Mouse (Mus musculus): ENCODE measurements around the gene Dot1l. TPM values are rescaled to one million over a fixed set of nuclear protein-coding genes. Genes with fewer than 3 reads are reported as not detected.

Gene Dot1l
- polyA plus RNA-seq, 1 experiment, result 22.4 TPM

DNA sequence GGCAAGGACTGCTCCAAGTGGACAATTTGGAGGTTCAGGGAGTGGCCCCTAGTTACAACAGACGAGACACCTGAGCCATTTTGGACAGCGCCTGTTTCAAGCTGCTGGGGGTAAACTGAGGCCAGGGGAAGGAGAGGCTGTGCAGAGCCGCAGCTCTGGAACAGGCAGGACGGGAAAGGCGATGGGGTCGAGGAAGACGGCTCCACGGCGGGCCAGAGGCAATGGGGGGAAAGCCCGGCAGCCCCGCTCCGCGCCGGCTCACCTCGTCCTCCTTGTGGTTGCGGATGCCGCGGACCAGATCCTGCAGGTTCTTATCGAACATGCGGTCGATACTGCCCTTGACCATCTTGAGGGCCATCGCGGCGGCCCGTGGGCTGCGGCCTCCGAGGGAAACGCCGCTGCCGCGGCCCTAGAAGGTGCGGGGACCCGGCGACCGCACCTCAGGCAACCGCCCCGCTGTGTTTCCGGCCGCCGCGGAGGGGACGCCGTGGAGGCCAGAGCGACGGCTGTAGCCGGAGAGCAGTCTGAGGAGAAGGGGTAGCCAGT is 13.3 kb upstream of the Dot1l start:
- Histone ChIP-seq H3K4me1 (ENCODE audit: control insufficient read depth, insufficient read depth, low read length) (peaks cover 4% of the 10 kb centered on the region), H3K4me3 (ENCODE audit: insufficient read depth, low read length) (peak overlapping the region; percentile 100), H3K27ac (ENCODE audit: insufficient read depth, low read length) (0 out of 2 replicates have a peak overlapping the region, but pooled peaks have one; percentile 4)
- TF ChIP-seq POLR2A (IDR thresholded peaks at IDR 0.05; ENCODE audit: low read depth, low read length) (no peak), CTCF (IDR thresholded peaks at IDR 0.05; ENCODE audit: borderline replicate concordance, insufficient read depth, low read length) (no peak)

- peaks cover 4% of the 10 kb centered on the region for H3K4me1 ChIP-seq (ENCODE audit: control insufficient read depth, insufficient read depth, low read length)
- H3K4me3 ChIP-seq (ENCODE audit: insufficient read depth, low read length), result peak within 1 kb of the TSS; percentile 100
- TF ChIP-seq CTCF (IDR thresholded peaks at IDR 0.05; ENCODE audit: borderline replicate concordance, insufficient read depth, low read length), result no peak
- peak; percentile 66 for TF ChIP-seq POLR2A (IDR thresholded peaks at IDR 0.05; ENCODE audit: low read depth, low read length)
- H3K27ac ChIP-seq (ENCODE audit: insufficient read depth, low read length), result peak within 1 kb of the TSS; percentile 53
These were observed 12.6 kb upstream of the Dot1l start, which contains the start of gene Ap3d1 for GRCm38 (mm10) chr10:80742180-80742978. Gene Ap3d1, minus strand, starts transcription at chr10:80742264.

- peaks cover 4% of the 10 kb centered on the region for H3K4me1 ChIP-seq (ENCODE audit: control insufficient read depth, insufficient read depth, low read length)
- TF ChIP-seq POLR2A (IDR thresholded peaks at IDR 0.05; ENCODE audit: low read depth, low read length) (no peak), CTCF (IDR thresholded peaks at IDR 0.05; ENCODE audit: borderline replicate concordance, insufficient read depth, low read length) (no peak)
- H3K27ac ChIP-seq (ENCODE audit: insufficient read depth, low read length), result no peak overlapping the region
- H3K4me3 ChIP-seq (ENCODE audit: insufficient read depth, low read length), result no peak overlapping the region
These were observed 10.7 kb upstream of the Dot1l start for GRCm38 (mm10) chr10:80744262-80744661.

DNA sequence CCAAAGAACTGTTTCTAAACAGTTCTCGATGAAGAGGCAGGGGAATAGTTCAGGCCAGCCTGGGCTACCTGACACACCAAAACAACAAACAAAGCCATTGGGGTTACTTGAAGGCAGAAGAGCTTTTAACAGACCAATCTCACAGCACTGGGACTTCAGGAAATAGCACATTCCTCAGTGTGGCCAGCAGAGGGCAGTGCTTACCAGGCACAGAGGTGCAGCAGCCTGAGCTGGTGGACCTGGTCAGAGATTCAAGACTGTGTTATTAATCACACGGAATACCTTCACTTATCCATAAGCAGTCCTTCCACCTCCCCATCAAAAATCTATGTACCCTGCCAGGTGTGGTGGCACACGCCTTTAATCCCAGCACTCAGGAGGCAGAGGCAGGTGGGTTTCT is 7.6 kb upstream of the Dot1l start:
- Histone ChIP-seq H3K4me1 (ENCODE audit: control insufficient read depth, insufficient read depth, low read length) (peaks cover 3% of the 10 kb centered on the region; the same call in 1 of the 2 replicates), H3K4me3 (ENCODE audit: insufficient read depth, low read length) (no peak overlapping the region), H3K27ac (ENCODE audit: insufficient read depth, low read length) (no peak overlapping the region)
- TF ChIP-seq CTCF (IDR thresholded peaks at IDR 0.05; ENCODE audit: borderline replicate concordance, insufficient read depth, low read length) (peak; percentile 99), POLR2A (IDR thresholded peaks at IDR 0.05; ENCODE audit: low read depth, low read length) (no peak)

DNA sequence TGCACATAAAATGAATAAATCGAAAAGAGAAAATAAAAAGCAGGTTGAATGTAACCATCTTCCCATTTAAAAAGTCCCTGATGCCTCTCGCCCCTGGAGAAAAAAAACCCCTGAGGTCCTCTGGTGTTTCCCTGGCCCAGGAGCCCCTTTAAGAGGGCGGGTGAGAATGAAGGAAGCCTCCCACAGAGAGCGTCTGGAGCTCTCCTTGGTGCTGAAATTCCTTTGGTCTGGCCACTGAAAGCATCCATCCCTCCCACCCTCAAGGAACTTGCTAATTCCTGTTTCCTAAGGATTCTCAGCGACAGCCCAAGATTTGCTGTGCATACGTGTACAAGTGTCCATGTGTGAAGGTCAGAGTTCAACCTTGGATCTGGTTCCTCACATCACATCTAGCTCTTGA is 6.4 kb upstream of the Dot1l start:
- TF ChIP-seq CTCF (IDR thresholded peaks at IDR 0.05; ENCODE audit: borderline replicate concordance, insufficient read depth, low read length) (no peak), POLR2A (IDR thresholded peaks at IDR 0.05; ENCODE audit: low read depth, low read length) (no peak)
- no peak overlapping the region for H3K27ac ChIP-seq (ENCODE audit: insufficient read depth, low read length)
- H3K4me1 ChIP-seq (ENCODE audit: control insufficient read depth, insufficient read depth, low read length), result peaks cover 6% of the 10 kb centered on the region; the same call in 1 of the 2 replicates
- H3K4me3 ChIP-seq (ENCODE audit: insufficient read depth, low read length), result no peak overlapping the region

- peaks cover 6% of the 10 kb centered on the region; the same call in 1 of the 2 replicates for H3K4me1 ChIP-seq (ENCODE audit: control insufficient read depth, insufficient read depth, low read length)
- H3K4me3 ChIP-seq (ENCODE audit: insufficient read depth, low read length), result peak overlapping the region; percentile 44
- H3K27ac ChIP-seq (ENCODE audit: insufficient read depth, low read length), result peak overlapping the region; percentile 99
- TF ChIP-seq POLR2A (IDR thresholded peaks at IDR 0.05; ENCODE audit: low read depth, low read length) (peak; percentile 54), CTCF (IDR thresholded peaks at IDR 0.05; ENCODE audit: borderline replicate concordance, insufficient read depth, low read length) (no peak)
These were observed 3.7 kb upstream of the Dot1l start for GRCm38 (mm10) chr10:80751188-80751832.

DNA sequence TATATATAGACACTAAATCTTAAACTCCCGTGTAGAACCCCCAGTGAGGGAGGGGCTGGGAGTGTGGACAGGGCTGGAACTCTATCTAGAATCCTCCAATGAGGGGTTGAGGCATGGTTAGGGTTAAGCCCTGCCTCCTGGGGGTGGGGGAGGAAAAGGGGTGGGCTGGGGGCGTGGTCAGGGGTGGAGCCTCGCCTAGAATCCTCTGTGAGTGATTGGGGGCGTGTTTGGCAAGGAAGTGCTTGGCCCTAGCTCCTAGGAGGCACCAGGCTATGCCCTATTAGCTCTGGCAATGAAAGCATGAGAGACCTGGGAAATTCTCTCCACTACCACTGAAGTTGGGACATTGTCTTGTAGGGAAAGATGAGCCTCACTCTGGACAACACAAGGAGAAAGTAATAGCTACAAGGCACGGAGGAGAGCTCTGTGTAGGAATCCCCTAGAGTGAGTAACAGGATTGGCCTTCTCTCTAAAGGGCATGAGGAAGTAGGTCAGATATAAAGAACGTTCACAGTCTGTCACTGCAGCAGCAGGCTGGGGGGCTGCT is 2.9 kb upstream of the Dot1l start:
- TF ChIP-seq CTCF (IDR thresholded peaks at IDR 0.05; ENCODE audit: borderline replicate concordance, insufficient read depth, low read length), result no peak
- peak; percentile 67 for TF ChIP-seq POLR2A (IDR thresholded peaks at IDR 0.05; ENCODE audit: low read depth, low read length)
- H3K27ac ChIP-seq (ENCODE audit: insufficient read depth, low read length), result peak overlapping the region; percentile 99
- peaks cover 11% of the 10 kb centered on the region; the same call in 1 of the 2 replicates for H3K4me1 ChIP-seq (ENCODE audit: control insufficient read depth, insufficient read depth, low read length)
- H3K4me3 ChIP-seq (ENCODE audit: insufficient read depth, low read length), result peak overlapping the region; percentile 44

DNA sequence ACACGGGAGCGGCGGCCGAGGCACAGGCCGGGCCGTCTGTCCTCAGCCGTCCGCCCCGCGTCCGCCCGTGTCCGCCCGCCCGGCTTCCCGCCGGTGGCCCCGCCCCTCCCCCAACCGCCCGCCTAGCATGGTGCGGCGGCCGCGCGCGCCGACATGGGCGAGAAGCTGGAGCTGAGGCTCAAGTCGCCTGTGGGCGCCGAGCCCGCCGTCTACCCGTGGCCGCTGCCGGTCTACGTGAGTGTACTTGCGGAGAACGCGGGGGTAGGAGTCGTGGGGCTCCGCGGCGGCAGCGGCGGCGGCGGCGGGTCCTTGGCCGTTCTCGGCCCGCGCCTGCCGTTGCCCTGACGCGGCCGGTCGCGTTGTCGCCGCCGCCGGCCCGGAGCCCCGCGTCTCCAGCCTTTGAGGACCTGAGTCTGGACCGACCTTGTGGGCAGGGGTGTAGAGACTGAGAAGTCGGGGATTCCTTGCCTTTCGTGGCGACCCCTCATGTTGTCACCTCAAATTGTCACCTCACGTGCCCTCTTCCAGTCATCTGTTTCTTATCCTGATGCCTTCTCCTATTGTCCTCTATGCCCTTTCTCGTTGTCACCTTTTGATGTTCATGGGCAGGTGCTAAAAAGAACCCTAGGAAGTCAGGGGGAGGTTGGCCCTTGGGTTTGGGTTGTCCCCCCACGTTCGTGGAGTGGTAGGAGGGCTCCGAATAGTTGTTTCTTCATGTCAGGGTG is 447 bp downstream of the Dot1l start:
- Histone ChIP-seq H3K4me3 (ENCODE audit: insufficient read depth, low read length) (peak overlapping the region; percentile 98), H3K4me1 (ENCODE audit: control insufficient read depth, insufficient read depth, low read length) (peaks cover 19% of the 10 kb centered on the region)
- TF ChIP-seq CTCF (IDR thresholded peaks at IDR 0.05; ENCODE audit: borderline replicate concordance, insufficient read depth, low read length), result no peak

GRCm38 (mm10) chr10:80756099-80756498 is 1.1 kb downstream of the Dot1l start:
- no peak for TF ChIP-seq POLR2A (IDR thresholded peaks at IDR 0.05; ENCODE audit: low read depth, low read length)
- TF ChIP-seq CTCF (IDR thresholded peaks at IDR 0.05; ENCODE audit: borderline replicate concordance, insufficient read depth, low read length), result no peak
- peak overlapping the region; percentile 98 for H3K4me3 ChIP-seq (ENCODE audit: insufficient read depth, low read length)
- H3K27ac ChIP-seq (ENCODE audit: insufficient read depth, low read length), result peak overlapping the region; percentile 13; the same call in 1 of the 2 replicates
- peaks cover 19% of the 10 kb centered on the region for H3K4me1 ChIP-seq (ENCODE audit: control insufficient read depth, insufficient read depth, low read length)

More for the DNA sequence above, 447 bp downstream of the Dot1l start:
- H3K27ac ChIP-seq (ENCODE audit: insufficient read depth, low read length), result peak overlapping the region; percentile 13; the same call in 1 of the 2 replicates

Data from embryonic fibroblast, embryonic 13.5 days (primary cell).